Mouse (Mus musculus): ENCODE results near the gene Mif. TPM values are rescaled to one million over a fixed set of nuclear protein-coding genes. Genes with fewer than 3 reads are reported as not detected.

Gene Mif
- total and polyA plus RNA-seq, 3 experiments: 554 to 5,707 (median 1,557) TPM

- Histone ChIP-seq H3K4me3 (ENCODE audit: low read depth, low read length) (no peak overlapping the region), H3K36me3 (replicated peaks) (peaks cover 10% of the 10 kb centered on the region), H3K27me3 (ENCODE audit: insufficient read depth, low read length) (no peaks in the 10 kb centered on the region), H3K9me3 (replicated peaks) (0 out of 2 replicates have a peak, but pooled peaks cover 3% of the 10 kb centered on the region), H3K4me1 (ENCODE audit: insufficient read depth, low read depth, low read length) (peaks cover 49% of the 10 kb centered on the region)
- ATAC-seq (ENCODE audit: extremely low read depth, insufficient number of reproducible peaks, low FRiP score, poor library complexity, severe bottlenecking) (no peak), DNase-seq (ENCODE audit: low spot score) (no peak)
- TF ChIP-seq POLR2AphosphoS5 (IDR thresholded peaks at IDR 0.05; ENCODE audit: insufficient replicate concordance, low read depth, low read length) (no peak), TAL1 (conservative IDR thresholded peaks at IDR 0.05; ENCODE audit: low read depth, low read length) (no peak), CTCF (IDR thresholded peaks at IDR 0.05; ENCODE audit: low read depth, low read length) (no peak), GATA2 (IDR thresholded peaks at IDR 0.05; ENCODE audit: borderline replicate concordance, low read depth, low read length) (no peak), GATA1 (IDR thresholded peaks at IDR 0.05; ENCODE audit: borderline replicate concordance, low read length) (no peak)
These were observed 30.3 kb downstream of the Mif start for GRCm38 (mm10) chr10:75829529-75830274.

- H3K9me3 ChIP-seq (replicated peaks): peaks cover 10% of the 10 kb centered on the region
- H3K27me3 ChIP-seq (ENCODE audit: insufficient read depth, low read length): no peaks in the 10 kb centered on the region
- no peak for DNase-seq (ENCODE audit: low spot score)
- no peak for ATAC-seq (ENCODE audit: extremely low read depth, insufficient number of reproducible peaks, low FRiP score, poor library complexity, severe bottlenecking)
- peaks cover 10% of the 10 kb centered on the region for H3K36me3 ChIP-seq (replicated peaks)
- H3K4me1 ChIP-seq (ENCODE audit: insufficient read depth, low read depth, low read length): peaks cover 50% of the 10 kb centered on the region
- no peak overlapping the region for H3K4me3 ChIP-seq (ENCODE audit: low read depth, low read length)
- no peak for TF ChIP-seq POLR2AphosphoS5 (IDR thresholded peaks at IDR 0.05; ENCODE audit: insufficient replicate concordance, low read depth, low read length)
These were observed 31.5 kb downstream of the Mif start for GRCm38 (mm10) chr10:75828500-75828931.

GRCm38 (mm10) chr10:75827668-75828360 is 32.2 kb downstream of the Mif start:
- ATAC-seq (ENCODE audit: extremely low read depth, insufficient number of reproducible peaks, low FRiP score, poor library complexity, severe bottlenecking) (no peak), DNase-seq (ENCODE audit: low spot score) (no peak)
- peaks cover 10% of the 10 kb centered on the region for H3K36me3 ChIP-seq (replicated peaks)
- no peak overlapping the region for H3K4me3 ChIP-seq (ENCODE audit: low read depth, low read length)
- no peaks in the 10 kb centered on the region for H3K27me3 ChIP-seq (ENCODE audit: insufficient read depth, low read length)
- peaks cover 44% of the 10 kb centered on the region for H3K4me1 ChIP-seq (ENCODE audit: insufficient read depth, low read depth, low read length)
- no peak for TF ChIP-seq POLR2AphosphoS5 (IDR thresholded peaks at IDR 0.05; ENCODE audit: insufficient replicate concordance, low read depth, low read length)
- no peak for TF ChIP-seq CTCF (IDR thresholded peaks at IDR 0.05; ENCODE audit: low read depth, low read length)
- no peak for TF ChIP-seq GATA1 (IDR thresholded peaks at IDR 0.05; ENCODE audit: borderline replicate concordance, low read length)
- no peak for TF ChIP-seq TAL1 (conservative IDR thresholded peaks at IDR 0.05; ENCODE audit: low read depth, low read length)
- TF ChIP-seq GATA2 (IDR thresholded peaks at IDR 0.05; ENCODE audit: borderline replicate concordance, low read depth, low read length): no peak
- peaks cover 10% of the 10 kb centered on the region for H3K9me3 ChIP-seq (replicated peaks)

GRCm38 (mm10) chr10:75824530-75824929 is 35.5 kb downstream of the Mif start:
- Histone ChIP-seq H3K4me1 (ENCODE audit: insufficient read depth, low read depth, low read length) (peaks cover 33% of the 10 kb centered on the region), H3K36me3 (replicated peaks) (no peaks in the 10 kb centered on the region), H3K4me3 (ENCODE audit: low read depth, low read length) (no peak overlapping the region), H3K27me3 (ENCODE audit: insufficient read depth, low read length) (peaks cover under 1% of the 10 kb centered on the region; the same call in 1 of the 2 replicates), H3K9me3 (replicated peaks) (peaks cover 10% of the 10 kb centered on the region)
- no peak for ATAC-seq (ENCODE audit: extremely low read depth, insufficient number of reproducible peaks, low FRiP score, poor library complexity, severe bottlenecking)
- DNase-seq (ENCODE audit: low spot score): no peak
- no peak for TF ChIP-seq POLR2AphosphoS5 (IDR thresholded peaks at IDR 0.05; ENCODE audit: insufficient replicate concordance, low read depth, low read length)
- TF ChIP-seq GATA2 (IDR thresholded peaks at IDR 0.05; ENCODE audit: borderline replicate concordance, low read depth, low read length): no peak
- TF ChIP-seq TAL1 (conservative IDR thresholded peaks at IDR 0.05; ENCODE audit: low read depth, low read length): no peak
- no peak for TF ChIP-seq CTCF (IDR thresholded peaks at IDR 0.05; ENCODE audit: low read depth, low read length)
- TF ChIP-seq GATA1 (IDR thresholded peaks at IDR 0.05; ENCODE audit: borderline replicate concordance, low read length): no peak

GRCm38 (mm10) chr10:75823782-75824181 is 36.3 kb downstream of the Mif start:
- peaks cover 4% of the 10 kb centered on the region; the same call in 1 of the 2 replicates for H3K27me3 ChIP-seq (ENCODE audit: insufficient read depth, low read length)
- peaks cover 35% of the 10 kb centered on the region for H3K4me1 ChIP-seq (ENCODE audit: insufficient read depth, low read depth, low read length)
- H3K4me3 ChIP-seq (ENCODE audit: low read depth, low read length): no peak overlapping the region
- peaks cover 10% of the 10 kb centered on the region for H3K9me3 ChIP-seq (replicated peaks)
- ATAC-seq (ENCODE audit: extremely low read depth, insufficient number of reproducible peaks, low FRiP score, poor library complexity, severe bottlenecking): no peak
- no peak for TF ChIP-seq POLR2AphosphoS5 (IDR thresholded peaks at IDR 0.05; ENCODE audit: insufficient replicate concordance, low read depth, low read length)
- no peak for TF ChIP-seq GATA1 (IDR thresholded peaks at IDR 0.05; ENCODE audit: borderline replicate concordance, low read length)
- no peak for DNase-seq (ENCODE audit: low spot score)
- no peaks in the 10 kb centered on the region for H3K36me3 ChIP-seq (replicated peaks)

GRCm38 (mm10) chr10:75822443-75822842 is 37.6 kb downstream of the Mif start, which contains the start of gene Gstt4:
TSS of gene Gstt4 (minus strand) at chr10:75822543.
- H3K36me3 ChIP-seq (replicated peaks): no peaks in the 10 kb centered on the region
- peaks cover 10% of the 10 kb centered on the region for H3K9me3 ChIP-seq (replicated peaks)
- ATAC-seq (ENCODE audit: extremely low read depth, insufficient number of reproducible peaks, low FRiP score, poor library complexity, severe bottlenecking) (no peak), DNase-seq (ENCODE audit: low spot score) (no peak)
- TF ChIP-seq GATA1 (IDR thresholded peaks at IDR 0.05; ENCODE audit: borderline replicate concordance, low read length) (no peak), CTCF (IDR thresholded peaks at IDR 0.05; ENCODE audit: low read depth, low read length) (no peak), GATA2 (IDR thresholded peaks at IDR 0.05; ENCODE audit: borderline replicate concordance, low read depth, low read length) (no peak), POLR2AphosphoS5 (IDR thresholded peaks at IDR 0.05; ENCODE audit: insufficient replicate concordance, low read depth, low read length) (no peak), TAL1 (conservative IDR thresholded peaks at IDR 0.05; ENCODE audit: low read depth, low read length) (no peak)
- H3K4me1 ChIP-seq (ENCODE audit: insufficient read depth, low read depth, low read length): peaks cover 31% of the 10 kb centered on the region
- H3K27me3 ChIP-seq (ENCODE audit: insufficient read depth, low read length): peaks cover 6% of the 10 kb centered on the region
- H3K4me3 ChIP-seq (ENCODE audit: low read depth, low read length): no peak within 1 kb of the TSS
